Mouse (Mus musculus): ENCODE measurements around the gene Gm826.

- TF ChIP-seq CTCF (IDR thresholded peaks at IDR 0.05; ENCODE audit: borderline replicate concordance, insufficient read depth, low read length) (no peak), POLR2A (IDR thresholded peaks at IDR 0.05; ENCODE audit: low read depth, low read length) (no peak)
Observed at GRCm38 (mm10) chr2:160305070-160305469, 28.9 kb downstream of the Gm826 start.

All from embryonic fibroblast, embryonic 13.5 days (primary cell).